Mouse (Mus musculus) limb, embryonic 14.5 days (tissue): Measurements from ENCODE around the gene Fermt2. TPM values are rescaled to one million over a fixed set of nuclear protein-coding genes. Genes with fewer than 3 reads are reported as not detected.

Source experiments
- ATAC-seq: fragments of 200-750 bp; cut with Nextera tagmentation; 2 replicates; pipeline ENCODE4 v1.8.0; 2017; ENCODE audit warnings: low read depth, moderate number of reproducible peaks, moderate TSS enrichment; ENCODE audit not compliant: low FRiP score
- DNase-seq: peaks from one replicate; pipeline ENCODE4 v3.0.0-alpha.2; 2015; ENCODE audit warnings: low spot score
- H3K27ac ChIP-seq: fragments of 300-500 bp; sonication (generic); replicated peaks from 2 replicates; pipeline ENCODE4 v1.5.1; 2014; ENCODE audit warnings: low read depth, mild to moderate bottlenecking, low read length, moderate library complexity, mixed read lengths
- H3K27me3 ChIP-seq: fragments of 300-500 bp; sonication (generic); 2 replicates; pipeline ENCODE4 v1.6.1; 2014; ENCODE audit warnings: low read length, mixed read lengths; ENCODE audit not compliant: control insufficient read depth, insufficient read depth
- H3K36me3 ChIP-seq: fragments of 300-500 bp; sonication (generic); 2 replicates; pipeline ENCODE4 v1.6.1; 2014; ENCODE audit warnings: mild to moderate bottlenecking, low read length, moderate library complexity, mixed read lengths; ENCODE audit not compliant: control insufficient read depth, insufficient read depth
- H3K4me1 ChIP-seq: fragments of 300-500 bp; sonication (generic); 2 replicates; pipeline ENCODE4 v1.6.1; 2014; ENCODE audit warnings: antibody characterized with exemption, low read length, mixed read lengths; ENCODE audit not compliant: control insufficient read depth, insufficient read depth
- H3K4me2 ChIP-seq: fragments of 300-500 bp; sonication (generic); replicated peaks from 2 replicates; pipeline ENCODE4 v1.6.1; 2014; ENCODE audit warnings: low read depth, mild to moderate bottlenecking, low read length, moderate library complexity; ENCODE audit not compliant: severe bottlenecking
- H3K4me3 ChIP-seq: fragments of 300-500 bp; sonication (generic); replicated peaks from 2 replicates; pipeline ENCODE4 v1.5.1; 2014; ENCODE audit warnings: low read length
- H3K9ac ChIP-seq: fragments of 300-500 bp; sonication (generic); 2 replicates; pipeline ENCODE4 v1.6.1; 2014; ENCODE audit warnings: mild to moderate bottlenecking, low read depth, low read length, moderate library complexity; ENCODE audit not compliant: severe bottlenecking
- H3K9me3 ChIP-seq: fragments of 300-500 bp; sonication (generic); 2 replicates; pipeline ENCODE4 v1.6.1; 2016; ENCODE audit warnings: low read length; ENCODE audit not compliant: control insufficient read depth
- POLR2A ChIP-seq: fragments of 200-500 bp; IDR thresholded peaks from 2 replicates; pipeline ENCODE4 v1.8.0; 2012; ENCODE audit warnings: inconsistent platforms, mild to moderate bottlenecking, moderate library complexity, borderline replicate concordance; ENCODE audit not compliant: insufficient read depth, insufficient read length; ENCODE audit errors: extremely low read depth
- WGBS: fragments of 180-500 bp; shearing (Covaris S2); extraction: QIAGEN DNeasy Blood & Tissue Kit; methylation state at CpG from one replicate; pipeline ENCODE4 v1.1.7; 2014; 5-methylcytosine and 5-hydroxymethylcytosine counted together
- polyA plus RNA-seq, 2 experiments: library from polyadenylated mRNA; depleted of rRNA in 1 of 2; stranded (reverse) in 1 of 2; unstranded in 1 of 2; fragments of >200 nt; fragmentation: Nextera tagmentation in 1 of 2; extraction: Ambion mirVana in 1 of 2; gene quantifications; 2 replicates each; pipeline versions ENCODE4 v1.2.1 to v1.2.3; 2012 to 2014

The Fermt2 gene
- polyA plus RNA-seq, 2 experiments: 91.7 to 128 TPM

DNA sequence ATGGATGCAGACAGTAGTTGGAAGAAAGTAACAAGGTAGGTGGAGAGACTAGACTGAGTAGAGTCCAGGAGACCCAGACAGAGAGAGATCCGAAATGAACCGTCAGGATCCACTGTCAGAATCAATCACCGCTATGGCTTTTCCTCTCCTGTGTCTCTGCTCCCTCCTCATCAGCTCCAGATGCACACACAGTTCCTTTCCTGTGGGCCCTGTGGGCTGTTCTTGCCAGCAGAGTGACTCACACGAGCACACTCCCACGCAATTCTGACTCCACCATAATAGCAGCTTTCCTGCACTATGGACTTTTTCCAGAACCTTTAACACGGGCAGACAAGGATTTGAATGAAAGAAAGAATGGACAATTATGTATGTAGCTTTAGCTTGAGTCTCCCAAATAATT lies 31.8 kb upstream of the Fermt2 start:
- no peak for TF ChIP-seq POLR2A
- H3K36me3 ChIP-seq: no peaks in the 10 kb centered on the region
- H3K4me2 ChIP-seq: no peak overlapping the region
- no peaks in the 10 kb centered on the region for H3K9me3 ChIP-seq
- no peak for ATAC-seq
- H3K4me3 ChIP-seq: no peak overlapping the region
- no peak overlapping the region for H3K9ac ChIP-seq
- H3K27me3 ChIP-seq: no peaks in the 10 kb centered on the region
- 71% methylated on average over 6 of the region's 6 CpGs for WGBS
- no peak for DNase-seq
- no peak overlapping the region for H3K27ac ChIP-seq
- peaks cover 11% of the 10 kb centered on the region for H3K4me1 ChIP-seq

DNA sequence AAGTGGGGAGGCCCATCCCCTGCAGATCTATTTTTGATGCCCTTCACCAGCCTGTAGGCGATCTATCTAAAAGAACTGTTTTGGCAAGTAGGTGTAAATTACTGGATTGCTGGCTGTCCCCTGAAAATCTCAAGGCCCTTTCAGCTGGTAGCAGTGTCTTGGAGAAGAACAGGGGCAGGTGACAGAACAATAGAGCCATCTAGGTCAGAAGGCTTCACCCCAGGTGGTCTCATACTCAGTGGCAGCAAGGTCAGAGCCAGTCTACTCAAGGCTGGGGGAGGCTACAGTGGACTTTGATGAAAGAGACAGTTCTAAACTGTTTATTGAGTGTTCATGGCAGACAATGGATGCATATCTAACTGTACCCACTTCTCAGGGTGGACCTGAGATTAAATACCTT lies 29.1 kb upstream of the Fermt2 start:
- no peak for TF ChIP-seq POLR2A
- 86% methylated on average over 1 of the region's 1 CpGs for WGBS
- ATAC-seq (no peak), DNase-seq (no peak)
- Histone ChIP-seq H3K4me2 (no peak overlapping the region), H3K27me3 (no peaks in the 10 kb centered on the region), H3K9me3 (no peaks in the 10 kb centered on the region), H3K4me1 (peaks cover 7% of the 10 kb centered on the region), H3K27ac (no peak overlapping the region), H3K36me3 (no peaks in the 10 kb centered on the region), H3K9ac (no peak overlapping the region), H3K4me3 (no peak overlapping the region)

DNA sequence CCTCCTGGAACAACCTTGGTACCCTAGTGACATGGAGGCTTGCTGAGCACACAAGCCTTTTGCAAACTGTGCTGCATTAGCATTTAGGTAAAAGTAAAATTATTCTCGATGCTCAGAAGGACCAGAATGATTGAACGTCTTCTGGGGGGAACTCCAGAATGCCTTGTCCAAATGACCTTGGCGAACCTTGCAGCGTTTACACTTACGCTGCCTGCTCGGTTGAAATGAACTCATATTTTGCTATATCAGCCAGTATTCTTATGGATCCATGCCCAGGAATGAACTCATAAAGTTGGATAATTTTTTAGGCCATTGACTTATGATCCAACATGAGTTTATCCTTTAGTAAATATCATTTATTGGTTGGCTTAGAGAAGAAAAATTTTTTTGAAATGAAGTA lies 24.4 kb upstream of the Fermt2 start:
- Histone ChIP-seq H3K9me3 (no peaks in the 10 kb centered on the region), H3K4me2 (no peak overlapping the region), H3K36me3 (no peaks in the 10 kb centered on the region), H3K27ac (no peak overlapping the region), H3K4me3 (no peak overlapping the region), H3K4me1 (0 out of 2 replicates have a peak, but pooled peaks cover 3% of the 10 kb centered on the region), H3K9ac (no peak overlapping the region), H3K27me3 (no peaks in the 10 kb centered on the region)
- 79% methylated on average over 6 of the region's 6 CpGs for WGBS
- no peak for ATAC-seq
- peak; percentile 71 for DNase-seq
- no peak for TF ChIP-seq POLR2A

DNA sequence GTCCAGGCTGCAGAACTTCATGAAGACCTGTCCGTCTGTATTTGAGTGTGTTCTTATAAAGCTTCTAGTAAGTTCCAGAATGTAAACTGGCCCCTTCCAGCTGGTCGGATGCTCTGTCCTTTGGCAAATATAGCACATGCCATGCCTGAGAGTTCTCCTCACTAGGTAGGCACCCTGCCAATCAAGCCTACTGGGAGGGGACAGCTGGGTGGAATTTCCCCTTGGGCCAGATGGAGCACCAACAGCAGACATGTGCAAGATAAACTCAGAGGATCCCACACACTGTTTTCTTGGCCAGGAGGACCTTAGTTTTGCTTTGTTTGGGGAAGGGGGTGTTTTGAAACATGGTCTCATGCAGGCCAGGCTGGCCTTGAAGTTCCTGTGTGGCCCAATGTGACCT lies 23.9 kb upstream of the Fermt2 start:
- 66% methylated on average over 2 of the region's 2 CpGs for WGBS
- ATAC-seq: no peak
- no peak overlapping the region for H3K27ac ChIP-seq

DNA sequence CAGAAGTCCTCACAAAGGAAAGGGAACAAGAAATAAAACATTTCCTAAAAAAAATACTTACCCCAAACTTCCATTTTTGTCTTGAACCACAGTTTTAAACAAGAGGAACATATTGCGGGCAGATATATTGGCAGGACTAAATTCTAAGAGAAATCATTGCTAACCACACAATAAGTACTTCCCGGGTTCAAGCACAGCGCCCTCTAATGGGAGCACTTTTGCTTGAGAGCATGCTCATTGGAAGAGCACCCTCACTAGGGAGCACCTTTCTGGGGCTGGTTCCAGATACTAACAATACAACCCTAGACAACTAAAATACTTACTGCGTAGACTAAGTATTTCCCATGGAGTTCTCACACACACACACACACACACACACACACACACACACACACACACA lies 22.5 kb upstream of the Fermt2 start:
- H3K27me3 ChIP-seq: no peaks in the 10 kb centered on the region
- DNase-seq (no peak), ATAC-seq (no peak)
- no peak for TF ChIP-seq POLR2A
- H3K4me3 ChIP-seq: no peak overlapping the region
- no peak overlapping the region for H3K27ac ChIP-seq
- H3K4me2 ChIP-seq: no peak overlapping the region
- no peaks in the 10 kb centered on the region for H3K36me3 ChIP-seq
- 0 out of 2 replicates have a peak, but pooled peaks cover 3% of the 10 kb centered on the region for H3K4me1 ChIP-seq
- WGBS: 73% methylated on average over 4 of the region's 4 CpGs
- H3K9ac ChIP-seq: no peak overlapping the region
- no peaks in the 10 kb centered on the region for H3K9me3 ChIP-seq

More for the DNA sequence above, 23.9 kb upstream of the Fermt2 start:
- no peak for TF ChIP-seq POLR2A
- Histone ChIP-seq H3K9me3 (no peaks in the 10 kb centered on the region), H3K36me3 (no peaks in the 10 kb centered on the region), H3K4me2 (no peak overlapping the region), H3K9ac (no peak overlapping the region), H3K4me1 (0 out of 2 replicates have a peak, but pooled peaks cover 3% of the 10 kb centered on the region), H3K27me3 (no peaks in the 10 kb centered on the region), H3K4me3 (no peak overlapping the region)
- DNase-seq: no peak
